Mouse (Mus musculus) brain, embryonic 18.5 days (tissue): ENCODE measurements at regions not wholly inside any gene's neighbourhood (a gene's known extent, or its start where the extent isn't known, plus 50 kb on each side); places are given as distances from the start of the nearest gene placed in this dataset.

Source experiments
- DNase-seq: peaks from one replicate; pipeline ENCODE4 v3.0.0-alpha.2; 2012; ENCODE audit warnings: low read depth, low spot score

DNA sequence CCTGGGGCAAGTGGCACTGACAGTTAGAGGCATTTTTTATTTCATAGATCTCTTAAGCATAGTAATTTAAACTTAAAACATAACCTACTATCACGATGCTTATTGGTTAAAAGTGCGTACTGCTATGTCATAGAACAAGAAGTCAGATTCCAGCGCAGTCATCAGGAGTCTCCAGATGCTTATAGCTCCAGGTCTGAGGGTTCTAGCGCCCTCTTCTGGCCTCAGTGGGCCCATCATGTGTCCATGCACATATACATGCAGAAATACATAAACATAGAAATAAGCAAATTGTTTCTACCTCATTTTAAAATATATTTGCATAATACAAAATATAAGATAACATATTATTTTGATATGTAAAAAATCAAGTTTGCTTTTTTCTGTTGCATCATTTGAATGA, 1002.8 kb upstream of the Adgrl2 start:
- no peak for DNase-seq

DNA sequence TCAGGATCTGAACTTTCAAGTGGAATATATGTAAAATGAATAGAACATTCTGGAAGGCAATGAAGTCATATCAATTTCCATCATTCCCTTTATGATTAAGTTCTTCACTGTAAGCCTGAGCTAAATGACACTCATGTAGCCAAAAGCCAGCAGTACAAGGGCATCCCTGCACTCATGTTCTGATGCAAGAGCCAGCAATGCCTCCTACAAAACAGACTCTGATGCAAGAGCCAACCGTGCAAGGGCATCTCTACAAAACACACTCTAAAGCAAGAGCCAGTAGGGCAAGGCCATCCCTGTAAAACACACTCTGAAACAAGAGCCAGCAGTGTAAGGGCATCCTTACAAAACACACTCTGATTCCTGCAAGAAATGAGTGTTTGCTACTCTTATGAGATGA, 997.4 kb upstream of the Adgrl2 start:
- DNase-seq: no peak

DNA sequence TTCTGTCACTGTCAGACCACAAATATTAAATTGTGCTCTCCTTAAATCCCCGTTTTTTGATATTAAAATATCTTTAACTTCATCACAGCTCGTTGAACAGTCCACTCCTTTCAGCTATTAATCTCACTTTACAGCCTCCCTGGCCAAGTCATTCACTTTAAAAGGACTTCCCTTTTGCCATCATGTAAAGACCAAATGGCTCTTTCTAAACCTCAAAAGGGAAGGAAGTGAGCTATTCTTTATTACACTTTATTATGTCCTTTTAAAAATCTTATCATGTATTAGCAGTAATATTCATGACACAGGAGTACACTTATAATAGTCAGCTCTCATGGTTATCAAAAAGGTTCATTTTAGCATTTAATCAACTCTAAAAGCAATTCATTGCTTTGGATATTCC, 966.6 kb upstream of the Adgrl2 start:
- no peak for DNase-seq

DNA sequence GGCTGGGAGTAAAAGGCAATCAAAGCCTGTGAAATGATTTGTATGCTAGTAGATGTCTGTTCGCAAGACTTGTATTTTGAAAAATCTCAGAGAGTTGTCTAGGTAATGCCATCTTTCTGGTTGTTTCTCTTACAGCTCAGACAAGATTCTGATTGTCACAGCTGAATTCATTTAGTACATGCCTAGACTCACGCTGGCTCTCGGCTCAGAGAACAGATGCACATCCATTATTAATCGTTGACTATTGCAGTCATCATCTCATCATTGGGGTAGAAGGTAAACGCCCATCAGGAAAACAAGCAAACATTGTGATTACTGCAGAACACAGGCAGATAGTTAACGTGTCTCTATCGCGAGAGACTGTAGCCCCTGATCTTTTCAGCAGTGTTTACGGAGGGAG, 945.8 kb upstream of the Adgrl2 start:
- no peak for DNase-seq

DNA sequence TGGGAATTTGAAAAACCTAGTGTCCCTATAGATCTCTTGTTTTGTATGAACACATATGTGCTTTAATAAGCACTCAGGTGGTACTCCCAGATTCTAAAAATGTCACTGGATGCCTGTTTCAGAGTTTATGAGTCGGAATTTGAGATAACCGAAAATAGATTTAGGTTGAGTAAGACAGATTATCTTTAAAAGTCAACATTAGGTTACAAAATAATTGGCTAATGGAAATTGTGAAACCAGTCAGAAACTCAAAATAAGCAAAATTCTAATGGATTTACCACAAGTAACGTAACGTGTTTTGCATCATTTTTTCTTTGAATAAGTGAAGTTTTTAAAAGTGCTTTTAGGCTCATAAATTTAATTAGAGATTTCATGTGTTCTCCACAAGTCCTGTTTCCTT, 944.5 kb upstream of the Adgrl2 start:
- DNase-seq: no peak

DNA sequence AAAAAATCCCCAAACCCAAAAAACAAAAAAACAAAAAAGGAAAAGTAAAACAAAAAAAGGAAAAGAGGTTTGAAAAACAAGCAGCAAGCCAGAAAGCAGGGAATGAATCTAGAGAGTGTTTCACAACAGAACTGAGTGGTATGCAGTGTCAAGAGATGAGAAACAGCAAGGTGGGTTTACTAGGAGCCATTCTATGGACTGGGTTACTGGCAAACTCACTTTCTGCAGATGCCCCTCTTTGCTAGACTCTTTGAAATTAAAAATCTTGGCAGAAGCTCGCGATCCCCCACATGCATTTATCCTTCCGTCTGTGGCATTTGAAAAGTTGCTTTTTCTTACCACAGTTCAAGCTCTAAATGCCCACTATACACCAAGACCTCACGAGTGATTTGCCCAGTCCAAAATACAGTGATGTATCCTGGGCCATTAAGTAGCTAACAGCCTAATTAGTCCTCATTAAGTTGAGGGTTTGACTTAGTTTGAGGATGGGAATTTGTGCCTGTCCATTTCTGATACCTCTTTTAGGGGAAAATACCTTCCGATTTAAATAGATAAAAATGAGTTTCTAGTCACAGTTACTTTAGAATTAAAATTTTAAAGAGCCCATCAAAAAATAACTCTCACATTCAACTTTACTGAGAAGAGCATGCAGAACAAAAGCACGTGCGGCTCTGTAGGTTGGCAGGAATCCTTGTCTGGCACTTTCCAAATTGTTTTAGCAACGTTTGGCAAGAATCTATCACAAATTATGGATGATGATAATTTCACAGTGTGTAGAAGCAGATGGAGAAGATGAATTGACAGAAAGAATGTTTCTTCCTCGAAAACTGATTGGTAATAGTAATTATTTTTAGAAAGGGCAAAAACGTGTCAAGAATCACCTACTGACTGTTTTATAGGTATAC, 938.4 kb upstream of the Adgrl2 start:
- peak; percentile 64 for DNase-seq

DNA sequence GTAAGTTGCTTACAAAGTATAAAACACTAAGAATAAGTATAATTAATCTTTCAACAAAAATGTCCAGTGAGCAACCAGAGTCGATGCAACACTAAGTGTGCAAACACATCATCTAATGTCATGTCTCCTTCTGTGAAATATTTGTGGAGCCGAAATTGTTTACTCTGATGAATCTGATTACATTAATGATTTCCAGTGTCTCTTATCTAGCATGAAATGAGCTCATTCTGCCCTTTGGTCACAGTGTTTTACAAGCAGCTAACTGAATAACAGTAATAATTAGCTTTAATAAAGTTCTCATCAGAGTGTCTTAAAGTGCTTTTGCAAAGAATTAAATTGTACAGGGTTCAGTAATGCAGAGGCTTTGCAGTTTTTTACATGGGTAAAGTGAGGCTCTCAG, 929.9 kb upstream of the Adgrl2 start:
- no peak for DNase-seq

DNA sequence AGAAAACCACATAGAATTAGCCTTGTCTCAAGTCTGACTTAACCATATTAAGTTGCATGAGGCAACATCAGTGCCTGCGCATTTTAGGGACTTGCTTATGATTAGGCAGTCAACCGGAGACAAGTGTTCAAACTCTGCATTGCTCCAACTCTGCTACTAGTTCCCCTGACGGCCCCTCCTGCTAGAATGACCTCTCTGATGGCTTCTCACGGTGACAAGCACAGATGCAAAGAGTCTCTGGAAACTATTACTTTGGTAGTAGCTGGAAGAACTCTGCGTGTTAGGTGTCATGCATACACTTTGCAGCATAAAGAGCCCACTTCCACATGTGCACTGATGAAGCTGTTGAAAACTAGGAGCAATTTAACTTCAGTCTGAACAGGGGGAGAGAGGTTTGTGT, 927.8 kb upstream of the Adgrl2 start:
- DNase-seq: no peak

DNA sequence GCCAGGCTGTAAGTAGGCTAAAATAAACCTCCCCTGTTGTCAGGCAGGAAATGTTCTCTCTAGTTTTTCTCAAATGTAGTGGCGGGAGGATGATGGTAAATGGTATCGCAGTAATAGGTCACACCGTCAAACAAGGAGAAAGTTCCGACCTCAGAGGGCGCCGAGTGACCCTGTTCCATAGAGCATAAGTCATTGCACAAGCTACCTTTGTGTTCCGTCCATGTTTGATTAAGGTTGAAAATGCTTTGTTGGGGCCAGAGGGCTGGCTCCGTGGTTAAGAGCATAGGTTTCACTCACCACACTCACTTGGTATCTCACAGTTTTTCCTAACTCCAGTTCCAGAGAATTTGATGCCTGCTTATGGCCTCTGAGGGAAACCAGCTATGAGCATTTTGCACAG, 920.4 kb upstream of the Adgrl2 start:
- DNase-seq: no peak

DNA sequence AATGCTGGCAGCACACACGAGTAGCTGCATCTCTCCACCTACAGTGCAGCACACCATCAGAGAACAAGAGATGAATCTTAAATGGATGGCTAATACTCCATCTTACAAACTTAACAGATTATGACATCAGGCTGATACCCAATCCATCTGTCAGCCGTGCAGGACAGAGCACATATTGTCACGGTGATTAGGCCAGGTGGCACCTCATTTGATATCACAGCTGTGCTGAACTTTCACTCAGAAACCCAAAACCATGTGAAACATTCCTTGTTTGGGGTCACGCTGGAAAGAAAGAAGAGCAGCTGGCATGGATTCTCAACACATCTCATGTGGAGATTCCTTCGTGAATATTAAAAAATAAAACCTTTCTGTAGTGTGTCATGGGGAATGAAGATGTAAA, 911.4 kb upstream of the Adgrl2 start:
- DNase-seq: no peak

DNA sequence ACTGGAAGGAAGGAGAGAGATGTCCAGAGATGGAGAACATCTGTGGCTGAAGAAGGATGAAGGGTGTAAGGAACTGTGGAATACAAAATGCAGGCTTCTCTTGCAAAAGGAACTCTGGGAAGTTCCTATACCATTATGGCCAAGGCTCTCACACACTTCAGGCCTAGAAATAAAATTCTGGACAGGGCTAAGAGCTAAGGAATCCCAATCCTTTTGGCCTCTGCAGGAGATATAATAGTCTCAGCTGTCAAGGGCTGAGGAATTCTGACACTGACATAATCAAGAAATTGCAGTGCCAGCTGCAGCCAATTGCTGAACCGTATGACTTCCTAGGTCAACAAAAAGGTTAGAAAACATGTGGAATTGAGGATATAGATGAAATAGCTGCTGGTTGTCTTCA, 886.2 kb upstream of the Adgrl2 start:
- DNase-seq: no peak

DNA sequence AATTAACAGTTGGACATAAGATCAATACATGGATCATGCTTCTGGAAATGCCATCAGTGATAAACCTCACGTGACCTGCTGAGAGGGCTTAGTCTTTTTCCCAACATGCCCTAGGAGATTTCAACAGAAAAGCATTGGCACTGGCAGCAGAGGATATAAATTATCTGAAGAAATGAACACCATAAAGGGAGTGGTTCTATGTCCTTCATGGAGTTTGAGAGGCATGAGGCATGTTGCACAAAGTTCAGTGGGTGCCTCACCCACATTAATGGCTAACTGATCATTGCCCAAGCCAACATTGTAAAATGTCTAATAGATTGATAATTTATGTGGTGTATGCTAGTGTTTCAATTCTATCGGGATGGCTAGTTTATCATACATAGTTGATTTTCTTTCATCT, 875.6 kb upstream of the Adgrl2 start:
- no peak for DNase-seq

DNA sequence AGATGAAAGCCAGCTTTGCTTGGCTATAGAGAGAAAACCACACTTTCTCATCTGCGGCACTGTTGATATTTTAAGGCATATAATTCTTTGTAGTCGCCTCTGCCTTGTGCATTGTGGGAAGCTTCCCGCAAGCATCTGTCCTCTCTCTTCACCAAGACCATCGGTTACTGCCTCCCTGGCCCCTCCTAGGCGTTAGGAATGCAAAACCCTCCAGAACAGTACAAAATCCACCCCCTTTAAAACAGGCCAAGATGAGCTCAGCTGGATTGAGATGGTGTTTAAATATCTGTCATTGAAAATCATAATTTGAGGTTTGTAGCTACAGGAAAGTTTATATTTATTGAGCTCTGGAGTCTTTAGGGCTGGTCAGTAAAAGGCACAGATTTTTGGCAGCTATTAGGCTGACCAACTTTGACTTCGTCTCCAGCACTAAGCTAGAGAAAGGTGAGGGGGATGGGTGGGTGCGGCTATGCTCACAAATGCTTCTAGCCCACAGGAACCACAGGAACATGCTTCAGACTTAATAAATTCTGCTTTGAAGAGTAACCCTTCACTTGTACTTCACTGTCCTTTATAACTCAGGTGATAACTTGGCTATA, 856.7 kb upstream of the Adgrl2 start:
- no peak for DNase-seq

DNA sequence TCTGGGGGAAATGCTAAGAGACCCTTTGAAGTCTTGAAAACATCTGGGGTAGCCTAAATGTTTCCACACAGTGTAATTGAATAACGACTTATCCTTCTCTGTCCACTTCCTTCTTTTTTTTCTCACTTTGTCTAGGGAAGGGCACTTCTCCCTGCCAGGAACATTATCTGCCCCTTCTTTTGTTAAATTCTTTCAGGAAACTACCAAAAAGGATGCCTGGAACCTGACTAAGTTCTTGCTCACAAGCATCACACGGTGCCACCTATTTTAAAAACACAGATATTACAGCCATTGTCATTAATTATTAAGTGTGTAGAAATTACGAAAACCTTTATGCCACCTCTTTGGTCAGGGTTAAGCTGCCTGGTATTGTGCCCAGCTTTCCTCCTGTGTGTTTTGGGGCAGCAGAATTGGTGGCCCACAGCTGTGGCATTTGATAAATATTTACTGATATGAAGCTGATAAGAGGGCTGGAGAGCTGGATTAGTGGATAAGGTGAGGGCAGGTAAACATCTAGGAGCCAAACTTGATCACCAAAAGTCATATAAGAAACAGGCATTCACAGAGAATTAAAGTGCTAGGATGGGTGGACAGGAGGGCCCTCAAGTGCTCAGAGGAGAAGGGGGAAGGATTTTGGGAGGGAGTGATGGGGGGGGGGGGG, 855.6 kb upstream of the Adgrl2 start:
- no peak for DNase-seq

DNA sequence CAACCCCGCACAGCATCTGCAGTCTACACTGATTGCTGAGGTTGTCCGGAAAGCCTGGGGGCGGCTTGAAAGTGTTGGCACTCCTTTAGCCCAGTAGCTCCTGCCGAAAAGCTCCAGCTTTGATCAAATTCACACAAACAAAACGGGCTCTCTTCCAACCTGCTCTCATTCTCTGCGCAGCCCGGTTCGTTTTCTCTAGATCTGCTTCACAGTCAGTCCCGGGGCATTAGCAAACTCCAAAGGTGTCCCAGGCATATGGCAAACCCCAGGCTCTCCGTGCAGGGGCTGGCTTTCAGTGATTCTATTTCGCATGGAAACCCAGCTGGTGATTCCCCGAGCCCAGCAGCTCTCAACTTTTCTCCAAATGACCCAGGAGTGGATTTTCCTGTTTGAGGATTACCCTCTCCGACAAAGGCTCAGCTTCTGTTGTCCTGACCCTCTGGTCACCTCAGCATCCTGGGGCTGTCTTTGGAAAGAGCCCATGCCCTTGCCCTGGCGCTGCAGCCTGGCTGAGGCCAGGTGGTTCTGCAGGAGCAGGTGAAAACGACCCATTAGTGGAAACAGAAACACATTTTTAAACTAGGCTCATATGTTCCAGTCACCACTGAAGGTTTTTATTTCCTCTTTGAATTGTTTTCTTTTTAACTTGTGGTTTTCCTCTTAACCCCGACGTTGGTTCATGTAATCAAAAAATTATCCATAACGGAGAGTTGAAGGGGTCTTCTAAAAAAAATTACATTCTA, 854.9 kb upstream of the Adgrl2 start:
- no peak for DNase-seq

DNA sequence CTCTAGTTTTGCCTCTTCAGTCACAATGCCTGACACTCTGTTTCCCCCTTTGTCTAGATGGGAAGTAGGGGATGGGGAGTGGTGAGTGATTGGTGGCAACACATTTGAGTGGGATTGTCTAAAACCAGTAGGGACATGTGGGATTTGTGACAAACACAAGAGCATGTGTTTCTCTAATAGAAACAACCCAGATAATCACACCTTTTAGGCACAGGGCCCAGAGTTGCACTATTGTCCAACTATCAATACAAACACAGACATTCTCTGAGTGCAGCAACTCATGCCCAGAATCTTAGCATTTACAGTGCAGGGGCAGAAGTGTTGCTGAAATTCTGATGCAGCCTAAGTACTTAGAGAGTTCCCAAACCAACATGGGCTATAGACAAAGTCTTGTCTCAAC, 847.6 kb upstream of the Adgrl2 start:
- no peak for DNase-seq

DNA sequence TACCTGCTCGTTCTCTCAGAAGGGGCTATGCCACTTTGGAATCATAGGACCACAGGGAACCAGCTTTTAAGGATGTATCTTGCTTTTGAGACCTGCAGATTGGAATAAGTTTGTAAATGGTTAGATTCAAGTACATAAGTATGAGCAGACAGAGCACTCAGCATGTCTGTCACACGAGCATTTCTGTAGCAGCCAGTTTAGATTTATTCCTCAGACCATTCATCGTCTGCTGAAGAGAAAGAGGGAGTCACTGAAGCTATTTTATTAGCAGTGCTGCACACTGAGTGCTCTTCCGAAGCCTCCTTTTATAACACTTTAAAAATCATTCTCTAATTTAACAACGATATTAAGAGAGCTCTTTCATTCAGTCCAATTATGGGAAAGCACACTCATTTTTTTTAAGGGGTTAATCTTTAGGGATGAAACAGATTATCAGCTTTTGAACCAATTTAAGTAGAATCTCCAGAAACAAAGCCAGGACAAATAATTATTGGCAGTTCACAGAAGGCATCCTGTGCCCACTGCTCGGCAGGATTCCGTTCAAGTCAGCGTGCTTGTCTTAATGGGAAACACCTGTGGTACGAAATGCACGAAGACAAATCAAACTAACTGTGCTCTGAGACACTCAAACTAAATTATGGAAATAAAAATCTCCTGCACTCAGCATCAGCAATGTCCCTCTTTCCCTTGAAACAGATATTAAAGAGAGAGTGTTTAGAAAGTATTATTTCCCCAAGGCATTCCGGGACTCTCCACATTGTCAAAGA, 846.3 kb upstream of the Adgrl2 start:
- no peak for DNase-seq

DNA sequence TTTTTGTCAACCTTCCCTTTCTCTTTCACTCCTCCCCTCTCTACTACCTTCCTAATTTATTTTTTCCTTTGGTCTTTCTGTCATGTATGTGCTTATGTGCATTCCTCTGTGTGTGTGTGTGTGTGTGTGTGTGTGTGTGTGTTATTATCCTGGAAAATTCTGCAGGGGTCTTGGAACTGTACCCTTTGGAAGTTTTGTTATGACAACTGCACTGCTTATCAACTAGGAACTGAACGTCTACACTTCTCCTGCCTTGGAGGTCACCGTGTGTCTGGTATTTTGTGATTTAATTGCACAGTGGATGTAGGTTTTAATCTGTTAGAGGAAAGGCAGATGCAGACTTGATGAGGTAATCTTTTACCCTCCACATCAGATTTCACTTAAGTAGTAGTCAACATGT, 836.8 kb upstream of the Adgrl2 start:
- no peak for DNase-seq

DNA sequence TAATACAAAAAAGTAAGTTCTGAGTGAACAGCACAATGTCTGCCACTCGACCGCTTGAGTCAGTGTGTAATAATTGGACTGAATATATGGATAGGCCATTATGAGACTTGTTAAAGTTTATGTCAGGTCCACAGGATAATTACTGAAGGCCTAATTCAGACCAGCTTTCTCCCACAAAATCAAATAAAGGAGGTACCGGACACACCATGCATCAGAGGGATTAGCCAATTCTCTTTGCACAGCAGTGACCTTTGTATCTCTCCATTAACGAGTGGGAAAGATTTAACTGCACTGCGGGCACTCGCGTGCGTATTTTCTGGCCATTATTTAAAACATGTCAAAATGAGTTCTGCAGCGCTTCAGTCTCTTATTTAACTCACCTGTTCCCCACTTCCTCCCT, 836.4 kb upstream of the Adgrl2 start:
- DNase-seq: no peak

DNA sequence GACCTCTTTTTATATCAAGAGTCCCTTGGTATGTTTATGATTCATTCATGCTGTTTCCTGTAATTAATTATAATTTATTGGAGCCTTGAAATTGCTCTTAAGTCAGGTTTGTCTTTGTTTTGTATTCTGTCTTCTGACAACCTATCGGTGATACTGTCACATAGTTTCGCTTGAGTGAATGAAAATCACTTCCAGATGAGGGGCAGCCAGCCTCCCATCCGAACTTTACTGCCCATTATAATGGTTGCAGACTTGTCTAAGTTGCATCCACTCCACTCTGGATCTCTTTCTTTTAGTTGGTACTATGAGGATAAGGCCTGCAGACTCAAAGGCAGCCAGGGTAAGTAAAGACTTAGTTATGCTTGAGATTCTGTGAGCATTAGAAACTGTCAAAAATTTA, 830.3 kb upstream of the Adgrl2 start:
- DNase-seq: no peak

DNA sequence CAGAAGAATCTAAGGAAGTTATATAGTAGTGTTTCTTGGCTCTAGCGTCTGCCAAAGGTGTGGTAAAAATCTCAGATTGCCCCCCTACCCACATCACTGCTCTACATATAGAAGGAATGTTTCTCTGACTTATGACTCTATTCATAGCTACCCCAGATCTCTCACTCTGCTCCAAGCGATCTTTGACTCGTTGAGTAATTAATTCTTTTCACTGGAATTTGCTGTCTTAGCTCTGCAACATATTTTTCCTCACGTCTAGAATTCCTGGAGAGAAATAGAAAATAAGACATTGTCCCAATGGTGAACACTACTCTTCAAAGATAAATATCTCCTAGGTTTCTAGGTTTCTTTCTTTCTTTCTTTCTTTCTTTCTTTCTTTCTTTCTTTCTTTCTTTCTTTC, 829.5 kb upstream of the Adgrl2 start:
- DNase-seq: no peak

DNA sequence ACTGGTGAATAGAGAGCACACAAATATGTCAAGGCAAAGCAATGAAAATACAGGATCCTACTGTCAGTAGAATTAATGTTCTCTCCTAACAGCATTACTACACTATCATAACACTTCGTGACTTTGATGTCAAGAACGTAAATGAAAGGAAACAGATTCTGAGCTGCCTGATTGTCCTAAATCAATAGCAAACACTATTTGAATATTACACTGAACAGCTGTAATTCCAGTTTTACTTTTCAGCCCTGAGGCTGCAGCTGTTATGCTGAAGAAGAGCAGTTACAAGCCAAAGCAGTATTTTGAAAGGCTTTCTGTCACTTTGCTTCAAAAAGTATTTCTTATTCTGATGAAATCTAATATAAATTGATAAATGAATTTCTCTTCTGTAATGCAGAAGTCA, 828.7 kb upstream of the Adgrl2 start:
- DNase-seq: no peak
